Mouse (Mus musculus) retina, postnatal 1 day (tissue): ENCODE data around the gene Hist1h4d.
"Not testable (repeated sequence)": the region's sequence is repeated elsewhere in the genome, so short reads cannot be mapped to it uniquely, and the experiment has no call there.

Experiments used
- DNase-seq: peaks from one replicate; pipeline ENCODE4 v3.0.0-alpha.2; 2012

The Hist1h4d gene

DNA sequence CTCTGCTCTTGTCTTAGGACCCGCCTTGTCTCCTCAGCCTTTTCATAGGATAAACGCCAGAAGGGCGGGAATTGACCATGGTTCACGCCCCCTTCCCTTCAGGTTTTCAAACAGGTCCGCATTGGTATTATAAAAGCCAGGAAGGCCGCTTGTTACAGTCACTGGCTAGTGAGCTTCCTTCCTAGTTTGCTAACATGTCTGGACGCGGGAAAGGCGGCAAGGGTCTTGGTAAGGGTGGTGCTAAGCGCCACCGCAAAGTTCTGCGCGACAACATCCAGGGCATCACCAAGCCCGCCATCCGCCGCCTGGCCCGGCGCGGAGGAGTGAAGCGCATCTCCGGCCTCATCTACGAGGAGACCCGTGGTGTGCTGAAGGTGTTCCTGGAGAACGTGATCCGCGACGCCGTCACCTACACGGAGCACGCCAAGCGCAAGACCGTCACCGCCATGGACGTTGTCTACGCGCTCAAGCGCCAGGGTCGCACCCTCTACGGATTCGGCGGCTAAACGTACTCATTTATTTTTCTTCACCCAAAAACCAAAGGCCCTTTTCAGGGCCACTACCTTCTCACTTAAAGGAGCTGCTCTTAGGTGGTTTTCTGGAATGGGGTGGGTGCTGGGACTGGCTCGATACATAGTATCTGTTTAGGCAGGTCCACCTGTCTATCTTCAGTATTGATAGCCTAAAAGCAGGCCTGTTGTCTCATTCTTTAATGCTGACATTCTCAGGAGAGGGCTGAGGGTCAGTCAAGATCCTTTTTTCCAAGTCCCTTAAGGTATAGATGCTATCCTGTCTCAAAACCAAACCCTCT is at the start of gene Hist1h4d:
Gene Hist1h4d, plus strand, starts transcription at position 191 of the 811 bp plus-strand sequence.
- DNase-seq: peak; percentile 99

DNA sequence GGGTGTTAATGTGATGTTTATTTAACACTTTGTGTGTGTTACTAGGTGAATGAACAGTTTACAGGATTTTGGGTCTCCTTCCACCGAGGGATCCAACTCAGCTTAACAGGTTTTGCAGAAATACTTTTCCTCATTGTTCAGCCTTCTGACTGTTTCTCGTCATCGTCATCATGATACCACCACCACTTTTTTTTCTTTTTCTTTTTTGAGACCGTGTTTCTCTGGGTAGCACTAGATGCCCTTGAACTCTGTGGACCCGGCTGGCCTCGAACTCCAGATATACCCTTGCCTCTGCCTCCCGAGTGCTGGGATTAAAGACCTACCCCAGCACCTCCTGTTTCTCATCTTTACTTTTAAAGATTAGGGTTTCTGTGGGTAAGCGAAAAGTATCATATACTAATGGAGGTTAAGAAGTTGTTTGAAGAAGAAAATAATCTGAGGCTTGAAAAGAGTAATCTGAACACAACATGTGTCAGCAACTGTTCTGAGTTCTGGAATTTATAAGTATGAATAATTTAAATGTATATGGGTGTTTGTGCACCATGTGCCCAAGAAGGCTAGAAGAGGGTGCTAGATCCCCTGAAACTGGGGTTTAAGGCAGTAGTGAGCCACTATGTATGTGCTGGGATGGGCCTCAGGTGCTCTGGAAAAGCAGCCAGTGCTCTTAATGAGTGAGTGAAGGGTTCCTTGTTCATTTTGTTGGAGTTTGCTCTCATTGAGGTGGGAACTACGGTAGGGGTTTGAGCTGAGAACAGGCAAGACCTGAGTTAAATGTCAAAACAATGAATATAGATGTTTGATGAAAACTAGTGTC is 48.9 kb upstream of the Hist1h4d start:
- DNase-seq: no peak

DNA sequence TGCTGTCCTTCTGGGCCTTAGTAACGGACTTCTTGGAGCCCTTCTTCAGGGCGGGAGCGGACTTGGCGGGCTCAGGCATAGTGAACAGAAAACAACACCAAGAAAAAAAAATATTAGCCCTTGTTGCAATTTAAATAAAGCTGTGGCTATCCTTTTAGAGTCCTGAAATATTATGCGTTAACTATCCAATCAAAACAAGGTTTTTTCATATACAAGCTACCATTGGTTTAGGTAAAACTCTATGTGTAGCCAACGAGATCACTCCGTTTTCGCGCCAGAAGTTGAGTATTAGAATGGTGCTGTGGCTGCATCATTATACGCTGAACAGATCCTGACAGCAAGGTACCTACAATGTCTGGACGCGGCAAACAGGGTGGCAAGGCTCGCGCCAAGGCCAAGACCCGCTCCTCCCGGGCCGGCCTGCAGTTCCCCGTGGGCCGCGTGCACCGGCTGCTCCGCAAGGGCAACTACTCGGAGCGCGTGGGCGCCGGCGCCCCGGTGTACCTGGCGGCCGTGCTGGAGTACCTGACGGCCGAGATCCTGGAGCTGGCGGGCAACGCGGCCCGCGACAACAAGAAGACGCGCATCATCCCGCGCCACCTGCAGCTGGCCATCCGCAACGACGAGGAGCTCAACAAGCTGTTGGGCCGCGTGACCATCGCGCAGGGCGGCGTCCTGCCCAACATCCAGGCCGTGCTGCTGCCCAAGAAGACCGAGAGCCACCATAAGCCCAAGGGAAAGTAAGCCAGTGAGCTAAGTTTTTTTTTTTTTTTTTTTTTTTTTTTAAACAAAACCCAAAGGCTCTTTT is 47.6 kb upstream of the Hist1h4d start, which contains the start of gene Hist1h2af:
Gene Hist1h2af, plus strand, starts transcription at position 347 of the 808 bp plus-strand sequence.
- peak; percentile 94 for DNase-seq

DNA sequence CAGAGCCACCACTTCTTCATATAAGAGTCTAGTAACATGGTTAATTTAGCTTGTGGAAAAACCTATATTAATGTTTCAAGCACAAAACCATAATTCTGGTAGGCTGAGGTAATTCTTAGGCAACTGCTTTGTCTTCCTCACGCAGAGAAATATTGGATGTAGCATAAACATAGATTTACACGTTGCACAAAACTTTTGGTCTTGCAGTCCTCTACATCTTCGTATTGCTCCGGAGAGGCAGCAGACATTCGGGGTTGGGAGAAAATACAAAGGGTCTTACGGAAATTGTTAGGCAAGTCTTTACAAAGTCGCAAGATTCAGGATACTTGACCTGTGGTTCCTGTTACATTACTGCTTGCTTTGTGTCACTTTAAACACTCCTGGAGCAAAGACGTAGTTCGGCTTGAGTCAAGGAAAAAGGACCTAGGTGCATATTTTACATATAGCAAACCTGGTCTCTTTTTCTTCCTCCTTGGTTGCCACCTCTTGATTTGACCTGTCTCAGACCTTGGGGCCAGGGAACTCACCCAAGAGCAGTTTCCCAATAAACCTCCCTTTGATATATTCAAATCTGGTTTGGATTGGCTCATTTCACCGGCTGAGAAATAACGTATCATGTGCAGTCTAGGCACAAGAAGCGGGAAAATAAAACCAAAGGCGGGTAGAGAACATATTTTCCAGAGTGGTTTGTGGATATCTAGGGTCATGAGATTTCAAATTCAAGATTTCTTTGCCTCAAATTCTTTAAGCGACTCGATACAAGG is 46.8 kb upstream of the Hist1h4d start:
- no peak for DNase-seq

GRCm38 (mm10) chr13:23535137-23536075 is 46.0 kb upstream of the Hist1h4d start, which contains the start of gene Hist1h3g:
Gene Hist1h3g, plus strand, starts transcription at chr13:23535422.
- peak; percentile 98 for DNase-seq

DNA sequence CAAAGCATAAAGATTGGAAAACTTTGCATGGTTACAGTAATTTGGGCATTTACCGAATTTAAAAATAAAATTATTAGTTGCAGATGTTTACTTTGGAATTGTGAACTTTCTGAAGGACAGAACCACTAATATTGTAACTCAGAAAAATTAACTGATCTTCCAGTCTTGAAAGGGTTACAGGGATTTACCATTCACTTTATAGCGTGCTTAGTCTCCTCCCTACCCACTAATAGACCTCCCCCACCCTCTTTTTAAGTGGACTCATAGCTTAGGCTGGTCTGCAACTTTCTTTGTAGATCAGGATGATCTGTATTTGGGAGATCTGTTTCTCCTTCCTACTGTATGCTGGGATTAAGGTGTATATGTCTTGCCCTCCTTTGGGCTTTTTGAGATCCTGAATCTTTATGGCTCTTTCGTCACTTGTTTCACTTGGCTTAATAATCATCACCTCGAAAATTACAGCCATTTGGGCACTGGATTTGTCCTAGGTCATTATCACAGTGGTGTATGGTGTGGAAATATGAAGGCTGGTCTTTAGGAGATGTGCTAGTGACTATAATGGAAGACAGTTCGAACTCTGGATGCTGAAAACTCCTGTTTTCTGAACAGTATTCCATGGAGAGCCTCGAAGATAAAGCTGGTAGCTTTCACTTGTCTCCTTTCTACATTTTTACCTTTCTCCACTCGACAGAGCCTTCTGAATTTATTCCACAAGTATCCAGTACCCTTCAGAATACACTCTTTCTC is 45.1 kb upstream of the Hist1h4d start:
- DNase-seq: no peak

DNA sequence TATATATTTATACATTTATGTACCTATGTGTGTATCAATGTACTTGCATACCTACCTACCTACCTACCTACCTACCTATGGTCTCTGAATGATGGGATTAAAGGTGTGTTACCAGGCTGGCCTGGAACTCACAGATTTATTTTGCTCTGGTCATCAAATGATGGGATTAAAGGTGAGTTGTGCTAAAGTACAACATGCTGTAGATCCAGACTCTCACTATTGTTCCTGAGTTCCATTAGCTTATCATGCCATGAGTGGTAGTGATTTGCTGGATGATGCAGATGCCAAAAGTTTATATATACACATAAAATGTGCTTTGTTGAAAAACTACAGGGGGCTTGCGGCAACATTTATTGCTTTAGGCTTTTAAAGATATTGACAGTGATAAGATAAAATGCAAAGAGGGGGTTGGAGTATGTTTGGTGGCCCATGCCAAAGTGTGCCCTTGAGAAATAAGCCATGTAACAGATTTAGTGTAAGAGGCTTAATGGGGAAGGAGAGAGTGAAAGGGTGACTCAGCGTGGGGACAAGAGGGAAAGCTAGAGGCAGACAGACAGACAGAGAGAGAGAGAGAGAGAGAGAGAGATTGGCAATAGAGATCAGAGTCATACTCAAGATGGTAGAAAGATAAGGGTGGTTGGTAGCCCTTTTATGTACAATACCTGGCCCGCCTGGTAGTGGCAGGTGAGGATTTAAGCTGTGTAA is 44.2 kb upstream of the Hist1h4d start:
- DNase-seq: no peak

GRCm38 (mm10) chr13:23538249-23538648 is 43.1 kb upstream of the Hist1h4d start:
- DNase-seq: no peak

GRCm38 (mm10) chr13:23539821-23540220 is 41.6 kb upstream of the Hist1h4d start:
- not testable (repeated sequence) for DNase-seq

DNA sequence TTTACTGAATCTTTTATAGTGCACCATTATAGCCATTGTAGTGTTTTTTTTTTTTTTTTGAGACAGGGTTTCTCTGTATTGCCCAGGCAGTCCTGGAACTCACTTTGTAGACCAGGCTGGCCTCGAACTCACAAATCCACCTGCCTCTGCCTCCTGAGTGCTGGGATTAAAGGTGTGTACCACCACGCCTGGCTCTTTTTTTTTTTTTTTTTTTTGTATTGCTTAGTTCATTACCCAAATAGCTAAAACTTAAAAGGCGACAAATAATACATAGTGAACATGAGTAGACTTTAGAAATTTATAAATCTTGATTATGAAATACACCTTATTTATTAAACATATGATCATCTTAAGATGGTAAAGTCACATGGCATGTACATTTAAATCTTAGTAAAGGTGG is 39.9 kb upstream of the Hist1h4d start:
- DNase-seq: no peak

DNA sequence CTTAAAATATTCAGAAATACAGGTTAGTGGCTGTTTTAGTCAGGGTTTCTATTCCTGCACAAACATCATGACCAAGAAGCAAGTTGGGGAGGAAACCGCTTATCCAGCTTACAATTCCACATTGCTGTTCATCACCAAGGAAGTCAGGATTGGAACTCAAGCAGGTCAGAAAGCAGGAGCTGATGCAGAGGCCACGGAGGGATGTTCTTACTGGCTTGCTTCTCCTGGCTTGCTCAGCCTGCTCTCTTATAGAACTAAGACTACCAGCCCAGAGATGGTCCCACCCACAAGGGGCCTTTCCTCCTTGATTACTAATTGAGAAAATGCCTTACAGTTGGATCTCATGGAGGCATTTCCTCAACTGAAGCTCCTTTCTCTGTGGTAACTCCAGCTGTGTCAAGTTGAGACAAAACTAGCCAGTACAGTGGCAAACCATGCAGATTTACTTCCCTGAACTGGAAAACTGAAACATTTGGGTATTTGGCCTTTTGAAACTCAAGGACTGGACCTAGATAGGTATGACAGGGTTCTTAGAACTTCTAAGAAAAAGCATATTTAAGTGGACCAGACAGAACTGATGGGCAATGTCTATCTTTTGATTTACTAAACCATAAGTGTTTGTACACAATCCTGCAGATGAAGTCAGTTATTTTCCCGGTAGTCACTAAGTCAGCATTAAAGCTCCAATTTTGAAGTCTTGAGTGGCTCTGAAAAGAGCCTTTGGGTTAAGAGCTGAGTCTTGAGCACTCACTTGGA is 39.0 kb upstream of the Hist1h4d start:
- DNase-seq: not testable (repeated sequence)

GRCm38 (mm10) chr13:23542999-23543607 is 38.3 kb upstream of the Hist1h4d start, which contains the start of gene Hist1h2bh:
Gene Hist1h2bh, minus strand, starts transcription at chr13:23543392.
- DNase-seq: peak; percentile 93

DNA sequence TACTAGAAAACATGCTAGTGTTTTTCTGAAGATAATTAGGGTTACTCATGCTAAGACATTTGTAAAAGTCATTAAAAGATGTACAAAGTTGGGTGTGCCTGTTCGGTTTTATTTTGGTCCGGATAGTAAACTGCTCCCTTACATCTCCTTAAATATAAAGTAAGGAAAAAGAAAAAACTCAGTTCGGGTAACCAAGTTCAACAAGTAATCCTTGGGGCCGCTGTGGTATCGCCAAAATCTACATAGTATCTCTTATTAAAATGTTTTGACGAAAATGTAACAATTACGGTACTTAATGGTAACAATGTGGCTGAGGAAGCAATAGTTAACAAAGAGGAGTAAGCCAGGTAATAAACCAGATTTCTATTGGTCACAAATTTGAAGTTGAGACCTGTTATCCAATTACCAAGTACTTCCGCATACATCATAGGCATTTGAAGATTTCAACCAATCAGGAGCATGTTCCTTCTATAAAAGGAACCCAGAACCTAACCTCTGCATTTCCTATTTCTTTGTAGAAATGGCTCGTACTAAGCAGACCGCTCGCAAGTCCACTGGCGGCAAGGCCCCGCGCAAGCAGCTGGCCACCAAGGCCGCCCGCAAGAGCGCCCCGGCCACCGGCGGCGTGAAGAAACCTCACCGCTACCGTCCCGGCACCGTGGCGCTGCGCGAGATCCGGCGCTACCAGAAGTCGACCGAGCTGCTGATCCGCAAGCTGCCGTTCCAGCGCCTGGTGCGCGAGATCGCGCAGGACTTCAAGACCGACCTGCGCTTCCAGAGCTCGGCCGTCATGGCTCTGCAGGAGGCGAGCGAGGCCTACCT is 37.2 kb upstream of the Hist1h4d start, which contains the start of gene Hist1h3f:
Gene Hist1h3f, plus strand, starts transcription at position 88 of the 822 bp plus-strand sequence.
- peak; percentile 98 for DNase-seq

GRCm38 (mm10) chr13:23544787-23545120 is 36.6 kb upstream of the Hist1h4d start:
- DNase-seq: not testable (repeated sequence)

DNA sequence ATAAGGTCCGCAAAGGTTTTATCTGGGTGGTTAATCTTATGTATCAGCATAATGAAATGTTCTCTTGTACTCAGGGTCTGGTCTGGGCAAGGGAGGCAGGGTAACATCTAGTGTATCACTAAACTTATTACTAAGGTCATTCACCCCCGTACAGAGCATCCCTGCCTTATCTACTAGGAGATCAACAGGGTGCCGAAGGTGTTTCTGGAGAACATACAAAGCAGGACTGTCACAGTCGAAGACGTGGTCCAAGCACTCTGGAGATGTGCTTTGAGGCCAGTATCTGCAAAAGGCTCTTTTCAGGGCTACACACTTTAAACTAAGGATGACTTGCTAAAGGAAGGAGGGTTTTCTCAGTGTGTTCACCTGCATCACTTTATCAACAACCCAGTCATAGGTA is 34.7 kb upstream of the Hist1h4d start:
- no peak for DNase-seq

GRCm38 (mm10) chr13:23550761-23551145 is 30.6 kb upstream of the Hist1h4d start:
- DNase-seq: no peak

- peak; percentile 98 for DNase-seq
Measured at GRCm38 (mm10) chr13:23551146-23551834, 30.1 kb upstream of the Hist1h4d start, which contains the start of gene Hist1h4f. Gene Hist1h4f, minus strand, starts transcription at chr13:23551648.
